Mouse (Mus musculus) bone marrow macrophage, adult 2 months (primary cell): ENCODE data around the gene Setd3.

Source experiments
- CTCF ChIP-seq: IDR thresholded peaks from 2 replicates; pipeline ENCODE4 v1.5.1; 2012; ENCODE audit warnings: low read depth, mild to moderate bottlenecking, low read length, moderate library complexity
- POLR2A ChIP-seq: IDR thresholded peaks from 2 replicates; pipeline ENCODE4 v1.6.1; 2012; ENCODE audit warnings: mild to moderate bottlenecking, low read depth, low read length, borderline replicate concordance

DNA sequence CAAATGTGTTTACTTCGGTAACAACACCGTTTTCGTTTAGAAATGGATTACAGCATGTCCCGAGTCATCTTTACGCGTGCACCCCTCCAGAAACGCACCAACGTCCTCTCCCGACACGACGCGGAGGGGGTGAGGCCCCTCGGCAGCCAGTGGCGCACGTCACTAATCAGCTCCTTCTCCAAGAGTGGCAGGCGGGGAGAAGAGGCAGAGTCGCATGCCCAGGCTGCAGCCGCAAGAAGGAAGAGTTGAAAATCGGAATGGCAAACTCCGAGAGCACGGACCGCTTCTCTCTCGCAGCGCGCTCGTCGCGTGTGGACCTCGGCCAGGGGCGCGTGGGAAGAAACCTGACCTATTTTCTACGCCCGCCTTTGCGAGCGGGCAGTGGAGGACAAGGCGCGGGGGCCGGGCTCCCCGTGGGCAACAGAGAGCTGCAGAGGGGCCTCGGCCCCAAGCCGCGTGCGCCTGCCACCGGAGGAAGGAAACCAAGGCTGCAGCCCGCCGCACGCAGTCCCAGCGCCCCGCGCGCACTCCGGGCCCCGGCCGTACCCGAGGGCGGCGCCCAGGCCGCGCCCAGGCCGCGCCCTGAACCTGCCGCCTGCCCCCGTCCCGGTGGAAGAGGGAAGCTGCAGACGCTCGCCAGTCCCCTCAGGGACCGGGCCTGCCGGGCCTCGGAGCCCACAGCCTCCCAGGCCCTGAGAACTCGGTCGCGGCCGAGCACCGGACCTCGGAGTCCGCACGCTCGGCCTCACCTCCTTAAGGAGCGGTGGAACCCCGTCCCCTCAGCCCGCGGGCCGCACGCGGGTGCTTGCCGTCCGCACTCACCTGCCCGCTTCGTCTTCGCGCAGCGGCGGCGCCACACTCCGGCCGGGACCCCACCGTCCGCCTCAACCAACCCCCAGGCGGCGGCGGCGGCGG lies 526 bp downstream of the Setd3 start:
- no peak for TF ChIP-seq POLR2A
- no peak for TF ChIP-seq CTCF
